Mouse (Mus musculus): ENCODE results near the gene Mthfd1l. TPM values are rescaled to one million over a fixed set of nuclear protein-coding genes. Genes with fewer than 3 reads are reported as not detected.

Mthfd1l gene
- polyA plus RNA-seq, 1 experiment from 2014 or later = 50.9 TPM

- H3K9me3 ChIP-seq (ENCODE audit: control insufficient read depth, low read length) = no peaks in the 10 kb centered on the region
- no peaks in the 10 kb centered on the region for H3K27me3 ChIP-seq (replicated peaks; ENCODE audit: control insufficient read depth, insufficient read depth, low read length)
- no peak overlapping the region for H3K4me2 ChIP-seq
- no peak overlapping the region for H3K27ac ChIP-seq (ENCODE audit: low read depth, low read length)
- no peak for DNase-seq (ENCODE audit: low spot score)
- H3K9ac ChIP-seq (ENCODE audit: low read depth, low read length) = no peak overlapping the region
- H3K4me3 ChIP-seq (ENCODE audit: low read depth, low read length) = no peak overlapping the region
- no peaks in the 10 kb centered on the region; the same call in 1 of the 2 replicates for H3K36me3 ChIP-seq (ENCODE audit: control insufficient read depth, insufficient read depth, low read length)
- no peak for ATAC-seq (replicated peaks; ENCODE audit: low FRiP score)
- H3K4me1 ChIP-seq (replicated peaks; ENCODE audit: control insufficient read depth, insufficient read depth, low read length) = peaks cover 3% of the 10 kb centered on the region; the same call in 1 of the 2 replicates
- WGBS = 75% methylated on average over 13 of the region's 13 CpGs
Measured at GRCm38 (mm10) chr10:4160242-4160785, 187.4 kb downstream of the Mthfd1l start.

GRCm38 (mm10) chr10:4162049-4162448 lies 189.1 kb downstream of the Mthfd1l start:
- no peak overlapping the region for H3K4me2 ChIP-seq
- no peak for ATAC-seq (replicated peaks; ENCODE audit: low FRiP score)
- H3K4me3 ChIP-seq (ENCODE audit: low read depth, low read length) = no peak overlapping the region
- H3K9ac ChIP-seq (ENCODE audit: low read depth, low read length) = no peak overlapping the region
- 70% methylated on average over 2 of the region's 2 CpGs for whole genome bisulfite sequencing
- no peaks in the 10 kb centered on the region for H3K36me3 ChIP-seq (ENCODE audit: control insufficient read depth, insufficient read depth, low read length)
- H3K4me1 ChIP-seq (replicated peaks; ENCODE audit: control insufficient read depth, insufficient read depth, low read length) = peaks cover 3% of the 10 kb centered on the region; the same call in 1 of the 2 replicates
- no peaks in the 10 kb centered on the region for H3K27me3 ChIP-seq (replicated peaks; ENCODE audit: control insufficient read depth, insufficient read depth, low read length)
- no peak for DNase-seq (ENCODE audit: low spot score)
- H3K27ac ChIP-seq (ENCODE audit: low read depth, low read length) = no peak overlapping the region
- H3K9me3 ChIP-seq (ENCODE audit: control insufficient read depth, low read length) = no peaks in the 10 kb centered on the region

GRCm38 (mm10) chr10:4162976-4163375 lies 190.1 kb downstream of the Mthfd1l start:
- no peak overlapping the region for H3K4me3 ChIP-seq (ENCODE audit: low read depth, low read length)
- H3K9me3 ChIP-seq (ENCODE audit: control insufficient read depth, low read length) = no peaks in the 10 kb centered on the region
- WGBS = 90% methylated on average over 3 of the region's 3 CpGs
- peaks cover 3% of the 10 kb centered on the region; the same call in 1 of the 2 replicates for H3K4me1 ChIP-seq (replicated peaks; ENCODE audit: control insufficient read depth, insufficient read depth, low read length)
- H3K36me3 ChIP-seq (ENCODE audit: control insufficient read depth, insufficient read depth, low read length) = no peaks in the 10 kb centered on the region
- no peak overlapping the region for H3K27ac ChIP-seq (ENCODE audit: low read depth, low read length)
- DNase-seq (ENCODE audit: low spot score) (no peak), ATAC-seq (replicated peaks; ENCODE audit: low FRiP score) (no peak)
- no peak overlapping the region for H3K9ac ChIP-seq (ENCODE audit: low read depth, low read length)
- H3K4me2 ChIP-seq = no peak overlapping the region
- no peaks in the 10 kb centered on the region for H3K27me3 ChIP-seq (replicated peaks; ENCODE audit: control insufficient read depth, insufficient read depth, low read length)

- no peaks in the 10 kb centered on the region for H3K36me3 ChIP-seq (ENCODE audit: control insufficient read depth, insufficient read depth, low read length)
- no peak for DNase-seq (ENCODE audit: low spot score)
- no peak overlapping the region for H3K4me2 ChIP-seq
- H3K27ac ChIP-seq (ENCODE audit: low read depth, low read length) = no peak overlapping the region
- ATAC-seq (replicated peaks; ENCODE audit: low FRiP score) = no peak
- H3K9ac ChIP-seq (ENCODE audit: low read depth, low read length) = no peak overlapping the region
- peaks cover 3% of the 10 kb centered on the region; the same call in 1 of the 2 replicates for H3K4me1 ChIP-seq (replicated peaks; ENCODE audit: control insufficient read depth, insufficient read depth, low read length)
- no peaks in the 10 kb centered on the region for H3K9me3 ChIP-seq (ENCODE audit: control insufficient read depth, low read length)
- WGBS = 78% methylated on average over 9 of the region's 9 CpGs
- no peaks in the 10 kb centered on the region for H3K27me3 ChIP-seq (replicated peaks; ENCODE audit: control insufficient read depth, insufficient read depth, low read length)
- no peak overlapping the region for H3K4me3 ChIP-seq (ENCODE audit: low read depth, low read length)
Measured at GRCm38 (mm10) chr10:4164681-4165080, 191.8 kb downstream of the Mthfd1l start.

- no peak for DNase-seq (ENCODE audit: low spot score)
- Histone ChIP-seq H3K4me1 (replicated peaks; ENCODE audit: control insufficient read depth, insufficient read depth, low read length) (no peaks in the 10 kb centered on the region), H3K27ac (ENCODE audit: low read depth, low read length) (no peak overlapping the region), H3K4me2 (no peak overlapping the region), H3K36me3 (ENCODE audit: control insufficient read depth, insufficient read depth, low read length) (no peaks in the 10 kb centered on the region), H3K9ac (ENCODE audit: low read depth, low read length) (no peak overlapping the region), H3K27me3 (replicated peaks; ENCODE audit: control insufficient read depth, insufficient read depth, low read length) (no peaks in the 10 kb centered on the region), H3K4me3 (ENCODE audit: low read depth, low read length) (no peak overlapping the region), H3K9me3 (ENCODE audit: control insufficient read depth, low read length) (no peaks in the 10 kb centered on the region)
- no peak for ATAC-seq (replicated peaks; ENCODE audit: low FRiP score)
- WGBS = 43% methylated on average over 5 of the region's 5 CpGs
Measured at GRCm38 (mm10) chr10:4168222-4168798, 195.4 kb downstream of the Mthfd1l start.

GRCm38 (mm10) chr10:4174229-4174628 lies 201.3 kb downstream of the Mthfd1l start:
- Histone ChIP-seq H3K36me3 (ENCODE audit: control insufficient read depth, insufficient read depth, low read length) (no peaks in the 10 kb centered on the region), H3K9me3 (ENCODE audit: control insufficient read depth, low read length) (no peaks in the 10 kb centered on the region), H3K4me2 (no peak overlapping the region), H3K9ac (ENCODE audit: low read depth, low read length) (no peak overlapping the region), H3K4me1 (replicated peaks; ENCODE audit: control insufficient read depth, insufficient read depth, low read length) (no peaks in the 10 kb centered on the region; the same call in 1 of the 2 replicates), H3K27me3 (replicated peaks; ENCODE audit: control insufficient read depth, insufficient read depth, low read length) (no peaks in the 10 kb centered on the region), H3K27ac (ENCODE audit: low read depth, low read length) (no peak overlapping the region), H3K4me3 (ENCODE audit: low read depth, low read length) (no peak overlapping the region)
- 81% methylated on average over 5 of the region's 5 CpGs for WGBS
- DNase-seq (ENCODE audit: low spot score) (no peak), ATAC-seq (replicated peaks; ENCODE audit: low FRiP score) (no peak)

- no peak overlapping the region for H3K27ac ChIP-seq (ENCODE audit: low read depth, low read length)
- DNase-seq (ENCODE audit: low spot score) (no peak), ATAC-seq (replicated peaks; ENCODE audit: low FRiP score) (no peak)
- no peak overlapping the region for H3K4me2 ChIP-seq
- H3K9ac ChIP-seq (ENCODE audit: low read depth, low read length) = no peak overlapping the region
- 67% methylated on average over 3 of the region's 3 CpGs for WGBS
- H3K36me3 ChIP-seq (ENCODE audit: control insufficient read depth, insufficient read depth, low read length) = no peaks in the 10 kb centered on the region
- H3K4me1 ChIP-seq (replicated peaks; ENCODE audit: control insufficient read depth, insufficient read depth, low read length) = no peaks in the 10 kb centered on the region; the same call in 1 of the 2 replicates
- no peaks in the 10 kb centered on the region for H3K27me3 ChIP-seq (replicated peaks; ENCODE audit: control insufficient read depth, insufficient read depth, low read length)
- H3K9me3 ChIP-seq (ENCODE audit: control insufficient read depth, low read length) = no peaks in the 10 kb centered on the region
- no peak overlapping the region for H3K4me3 ChIP-seq (ENCODE audit: low read depth, low read length)
Measured at GRCm38 (mm10) chr10:4174717-4175116, 201.8 kb downstream of the Mthfd1l start.

GRCm38 (mm10) chr10:4177285-4177684 lies 204.4 kb downstream of the Mthfd1l start:
- Histone ChIP-seq H3K4me2 (no peak overlapping the region), H3K27me3 (replicated peaks; ENCODE audit: control insufficient read depth, insufficient read depth, low read length) (no peaks in the 10 kb centered on the region), H3K9me3 (ENCODE audit: control insufficient read depth, low read length) (no peaks in the 10 kb centered on the region), H3K27ac (ENCODE audit: low read depth, low read length) (no peak overlapping the region), H3K4me1 (replicated peaks; ENCODE audit: control insufficient read depth, insufficient read depth, low read length) (no peaks in the 10 kb centered on the region; the same call in 1 of the 2 replicates), H3K9ac (ENCODE audit: low read depth, low read length) (no peak overlapping the region), H3K36me3 (ENCODE audit: control insufficient read depth, insufficient read depth, low read length) (no peaks in the 10 kb centered on the region), H3K4me3 (ENCODE audit: low read depth, low read length) (no peak overlapping the region)
- ATAC-seq (replicated peaks; ENCODE audit: low FRiP score) (no peak), DNase-seq (ENCODE audit: low spot score) (no peak)
- 86% methylated on average over 4 of the region's 4 CpGs for WGBS

All from liver, embryonic 11.5 days (tissue).